Mouse (Mus musculus) limb, embryonic 14.5 days (tissue): ENCODE measurements around the gene Pik3r5. TPM values are rescaled to one million over a fixed set of nuclear protein-coding genes. Genes with fewer than 3 reads are reported as not detected.

Experiments
- ATAC-seq: fragments of 200-750 bp; cut with Nextera tagmentation; 2 replicates; pipeline ENCODE4 v1.8.0; 2017; ENCODE audit warnings: low read depth, moderate number of reproducible peaks, moderate TSS enrichment; ENCODE audit not compliant: low FRiP score
- DNase-seq: peaks from one replicate; pipeline ENCODE4 v3.0.0-alpha.2; 2015; ENCODE audit warnings: low spot score
- H3K27ac ChIP-seq: fragments of 300-500 bp; sonication (generic); replicated peaks from 2 replicates; pipeline ENCODE4 v1.5.1; 2014; ENCODE audit warnings: low read depth, mild to moderate bottlenecking, low read length, moderate library complexity, mixed read lengths
- H3K27me3 ChIP-seq: fragments of 300-500 bp; sonication (generic); 2 replicates; pipeline ENCODE4 v1.6.1; 2014; ENCODE audit warnings: low read length, mixed read lengths; ENCODE audit not compliant: control insufficient read depth, insufficient read depth
- H3K36me3 ChIP-seq: fragments of 300-500 bp; sonication (generic); 2 replicates; pipeline ENCODE4 v1.6.1; 2014; ENCODE audit warnings: mild to moderate bottlenecking, low read length, moderate library complexity, mixed read lengths; ENCODE audit not compliant: control insufficient read depth, insufficient read depth
- H3K4me1 ChIP-seq: fragments of 300-500 bp; sonication (generic); 2 replicates; pipeline ENCODE4 v1.6.1; 2014; ENCODE audit warnings: antibody characterized with exemption, low read length, mixed read lengths; ENCODE audit not compliant: control insufficient read depth, insufficient read depth
- H3K4me2 ChIP-seq: fragments of 300-500 bp; sonication (generic); replicated peaks from 2 replicates; pipeline ENCODE4 v1.6.1; 2014; ENCODE audit warnings: low read depth, mild to moderate bottlenecking, low read length, moderate library complexity; ENCODE audit not compliant: severe bottlenecking
- H3K4me3 ChIP-seq: fragments of 300-500 bp; sonication (generic); replicated peaks from 2 replicates; pipeline ENCODE4 v1.5.1; 2014; ENCODE audit warnings: low read length
- H3K9ac ChIP-seq: fragments of 300-500 bp; sonication (generic); 2 replicates; pipeline ENCODE4 v1.6.1; 2014; ENCODE audit warnings: mild to moderate bottlenecking, low read depth, low read length, moderate library complexity; ENCODE audit not compliant: severe bottlenecking
- H3K9me3 ChIP-seq: fragments of 300-500 bp; sonication (generic); 2 replicates; pipeline ENCODE4 v1.6.1; 2016; ENCODE audit warnings: low read length; ENCODE audit not compliant: control insufficient read depth
- POLR2A ChIP-seq: fragments of 200-500 bp; IDR thresholded peaks from 2 replicates; pipeline ENCODE4 v1.8.0; 2012; ENCODE audit warnings: inconsistent platforms, mild to moderate bottlenecking, moderate library complexity, borderline replicate concordance; ENCODE audit not compliant: insufficient read depth, insufficient read length; ENCODE audit errors: extremely low read depth
- WGBS: fragments of 180-500 bp; shearing (Covaris S2); extraction: QIAGEN DNeasy Blood & Tissue Kit; methylation state at CpG from one replicate; pipeline ENCODE4 v1.1.7; 2014; 5-methylcytosine and 5-hydroxymethylcytosine counted together
- polyA plus RNA-seq, 2 experiments: library from polyadenylated mRNA; depleted of rRNA in 1 of 2; stranded (reverse) in 1 of 2; unstranded in 1 of 2; fragments of >200 nt; fragmentation: Nextera tagmentation in 1 of 2; extraction: Ambion mirVana in 1 of 2; gene quantifications; 2 replicates each; pipeline versions ENCODE4 v1.2.1 to v1.2.3; 2012 to 2014

Gene Pik3r5
- polyA plus RNA-seq, 2 experiments: 0.52 to 1.2 TPM

GRCm38 (mm10) chr11:68389621-68390020, 42.3 kb upstream of the Pik3r5 start:
- no peak for TF ChIP-seq POLR2A
- under 1% methylated on average over 8 of the region's 8 CpGs for WGBS
- ATAC-seq: no peak
- no peak overlapping the region for H3K4me3 ChIP-seq
- H3K4me2 ChIP-seq: no peak overlapping the region
- H3K36me3 ChIP-seq: no peaks in the 10 kb centered on the region
- no peak overlapping the region for H3K9ac ChIP-seq
- H3K27me3 ChIP-seq: peaks cover 79% of the 10 kb centered on the region
- H3K27ac ChIP-seq: no peak overlapping the region
- peaks cover 6% of the 10 kb centered on the region; the same call in 1 of the 2 replicates for H3K4me1 ChIP-seq
- no peak for DNase-seq
- H3K9me3 ChIP-seq: no peaks in the 10 kb centered on the region

GRCm38 (mm10) chr11:68390381-68391287, 41.3 kb upstream of the Pik3r5 start:
- 10% methylated on average over 19 of the region's 19 CpGs for WGBS
- Histone ChIP-seq H3K36me3 (no peaks in the 10 kb centered on the region), H3K27me3 (peaks cover 78% of the 10 kb centered on the region), H3K4me2 (no peak overlapping the region), H3K9me3 (no peaks in the 10 kb centered on the region), H3K9ac (no peak overlapping the region), H3K4me3 (no peak overlapping the region), H3K27ac (no peak overlapping the region), H3K4me1 (no peaks in the 10 kb centered on the region)
- no peak for TF ChIP-seq POLR2A
- DNase-seq (no peak), ATAC-seq (no peak)

- Histone ChIP-seq H3K9ac (no peak overlapping the region), H3K4me1 (no peaks in the 10 kb centered on the region), H3K4me2 (no peak overlapping the region), H3K4me3 (no peak overlapping the region), H3K27ac (no peak overlapping the region), H3K9me3 (0 out of 2 replicates have a peak, but pooled peaks cover 4% of the 10 kb centered on the region), H3K27me3 (peaks cover 83% of the 10 kb centered on the region), H3K36me3 (no peaks in the 10 kb centered on the region)
- DNase-seq (no peak), ATAC-seq (no peak)
- 72% methylated on average over 2 of the region's 2 CpGs for WGBS
- no peak for TF ChIP-seq POLR2A
Observed at GRCm38 (mm10) chr11:68393897-68394490, 37.9 kb upstream of the Pik3r5 start.

GRCm38 (mm10) chr11:68394749-68395148, 37.2 kb upstream of the Pik3r5 start:
- Histone ChIP-seq H3K4me2 (no peak overlapping the region), H3K36me3 (no peaks in the 10 kb centered on the region), H3K27me3 (peaks cover 84% of the 10 kb centered on the region), H3K27ac (no peak overlapping the region), H3K9ac (no peak overlapping the region), H3K4me1 (peaks cover 5% of the 10 kb centered on the region; the same call in 1 of the 2 replicates), H3K9me3 (0 out of 2 replicates have a peak, but pooled peaks cover 4% of the 10 kb centered on the region), H3K4me3 (no peak overlapping the region)
- DNase-seq (no peak), ATAC-seq (no peak)
- no peak for TF ChIP-seq POLR2A
- 35% methylated on average over 4 of the region's 4 CpGs for WGBS

GRCm38 (mm10) chr11:68395546-68395945, 36.4 kb upstream of the Pik3r5 start:
- no peak overlapping the region for H3K27ac ChIP-seq
- no peak overlapping the region for H3K4me3 ChIP-seq
- H3K9ac ChIP-seq: no peak overlapping the region
- DNase-seq (no peak), ATAC-seq (no peak)
- H3K27me3 ChIP-seq: peaks cover 86% of the 10 kb centered on the region
- 0 out of 2 replicates have a peak, but pooled peaks cover 4% of the 10 kb centered on the region for H3K9me3 ChIP-seq
- no peak overlapping the region for H3K4me2 ChIP-seq
- TF ChIP-seq POLR2A: no peak
- WGBS: 52% methylated on average over 5 of the region's 5 CpGs
- no peaks in the 10 kb centered on the region for H3K36me3 ChIP-seq
- H3K4me1 ChIP-seq: peaks cover 9% of the 10 kb centered on the region
